Mouse (Mus musculus) liver, embryonic 11.5 days (tissue): ENCODE data around the gene Sh3rf3. TPM values are rescaled to one million over a fixed set of nuclear protein-coding genes. Genes with fewer than 3 reads are reported as not detected.

Experiments used
- ATAC-seq: fragments of 200-750 bp; cut with Nextera tagmentation; replicated peaks from 2 replicates; pipeline ENCODE4 v1.8.0; 2017; ENCODE audit warnings: moderate number of reproducible peaks, mild to moderate bottlenecking, moderate TSS enrichment, moderate library complexity; ENCODE audit not compliant: low FRiP score
- DNase-seq: peaks from one replicate; pipeline ENCODE4 v3.0.0-alpha.2; 2017; ENCODE audit warnings: low spot score
- H3K27ac ChIP-seq: fragments of 300-500 bp; sonication (generic); 2 replicates; pipeline ENCODE4 v1.5.1; 2014; ENCODE audit warnings: mild to moderate bottlenecking, low read depth, low read length, control low read depth
- H3K27me3 ChIP-seq: fragments of 300-500 bp; sonication (generic); replicated peaks from 2 replicates; pipeline ENCODE4 v1.6.1; 2014; ENCODE audit warnings: low read length, mixed read lengths; ENCODE audit not compliant: control insufficient read depth, insufficient read depth
- H3K36me3 ChIP-seq: fragments of 300-500 bp; sonication (generic); 2 replicates; pipeline ENCODE4 v1.6.1; 2014; ENCODE audit warnings: mild to moderate bottlenecking, low read length, moderate library complexity, mixed read lengths; ENCODE audit not compliant: control insufficient read depth, insufficient read depth
- H3K4me1 ChIP-seq: fragments of 300-500 bp; sonication (generic); replicated peaks from 2 replicates; pipeline ENCODE4 v1.6.1; 2014; ENCODE audit warnings: low read length, mixed read lengths; ENCODE audit not compliant: control insufficient read depth, insufficient read depth
- H3K4me2 ChIP-seq: fragments of 300-500 bp; sonication (generic); 2 replicates; pipeline ENCODE4 v1.6.1; 2014; ENCODE audit warnings: mild to moderate bottlenecking, control low read depth, moderate library complexity
- H3K4me3 ChIP-seq: fragments of 300-500 bp; sonication (generic); 2 replicates; pipeline ENCODE4 v1.5.1; 2014; ENCODE audit warnings: low read depth, low read length, control low read depth
- H3K9ac ChIP-seq: fragments of 300-500 bp; sonication (generic); 2 replicates; pipeline ENCODE4 v1.6.1; 2014; ENCODE audit warnings: low read depth, low read length, control low read depth
- H3K9me3 ChIP-seq: fragments of 300-500 bp; sonication (generic); 2 replicates; pipeline ENCODE4 v1.6.1; 2016; ENCODE audit warnings: low read length, inconsistent platforms, mixed read lengths; ENCODE audit not compliant: control insufficient read depth
- WGBS: fragments of 180-500 bp; shearing (Covaris S2); extraction: QIAGEN DNeasy Blood & Tissue Kit; methylation state at CpG from one replicate; pipeline ENCODE4 v1.1.7; 2014; 5-methylcytosine and 5-hydroxymethylcytosine counted together
- polyA plus RNA-seq: library from polyadenylated mRNA; unstranded; fragments of >200 nt; fragmentation: Nextera tagmentation; extraction: Ambion mirVana; gene quantifications from 2 replicates; pipeline ENCODE4 v1.2.1, GENCODE M21; 2014

Gene Sh3rf3
- polyA plus RNA-seq, 1 experiment from 2014 or later: not detected

- 81% methylated on average over 5 of the region's 5 CpGs for WGBS
- no peaks in the 10 kb centered on the region for H3K27me3 ChIP-seq
- H3K4me1 ChIP-seq: no peaks in the 10 kb centered on the region
- no peak overlapping the region for H3K9ac ChIP-seq
- H3K9me3 ChIP-seq: no peaks in the 10 kb centered on the region
- DNase-seq (no peak), ATAC-seq (no peak)
- H3K36me3 ChIP-seq: no peaks in the 10 kb centered on the region
- no peak overlapping the region for H3K27ac ChIP-seq
- H3K4me2 ChIP-seq: no peak overlapping the region
- no peak overlapping the region for H3K4me3 ChIP-seq
Measured at GRCm38 (mm10) chr10:58837504-58837903, 24.3 kb downstream of the Sh3rf3 start.

- 84% methylated on average over 3 of the region's 3 CpGs for WGBS
- no peak overlapping the region for H3K4me3 ChIP-seq
- DNase-seq (no peak), ATAC-seq (no peak)
- H3K36me3 ChIP-seq: no peaks in the 10 kb centered on the region
- no peaks in the 10 kb centered on the region for H3K27me3 ChIP-seq
- no peak overlapping the region for H3K4me2 ChIP-seq
- no peak overlapping the region for H3K27ac ChIP-seq
- no peak overlapping the region for H3K9ac ChIP-seq
- H3K4me1 ChIP-seq: no peaks in the 10 kb centered on the region
- no peaks in the 10 kb centered on the region for H3K9me3 ChIP-seq
Measured at GRCm38 (mm10) chr10:58841945-58842344, 28.8 kb downstream of the Sh3rf3 start.

DNA sequence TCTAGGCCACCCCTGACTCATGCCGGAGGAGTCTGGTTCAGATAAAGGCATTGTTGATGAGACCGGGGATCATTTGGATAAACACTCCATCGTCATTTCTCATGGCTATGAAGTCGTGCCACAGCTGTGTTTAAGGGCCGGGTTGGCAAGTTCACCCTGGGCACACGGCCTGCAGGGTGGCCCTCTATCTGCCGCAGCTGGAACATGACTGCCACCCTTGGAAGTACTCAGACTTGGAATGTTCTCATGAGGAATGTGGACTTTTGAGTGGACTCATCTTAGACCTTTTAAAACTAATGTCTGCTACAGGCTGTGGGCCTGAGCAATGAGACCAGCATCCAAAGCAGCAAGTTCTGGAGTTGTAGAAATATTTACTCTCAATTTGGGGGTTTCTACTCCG is 29.9 kb downstream of the Sh3rf3 start:
- Histone ChIP-seq H3K4me1 (no peaks in the 10 kb centered on the region), H3K9me3 (no peaks in the 10 kb centered on the region), H3K4me3 (no peak overlapping the region), H3K4me2 (no peak overlapping the region), H3K36me3 (no peaks in the 10 kb centered on the region), H3K27ac (no peak overlapping the region), H3K9ac (no peak overlapping the region), H3K27me3 (no peaks in the 10 kb centered on the region)
- no peak for ATAC-seq
- DNase-seq: no peak
- 83% methylated on average over 8 of the region's 8 CpGs for WGBS

- DNase-seq (no peak), ATAC-seq (no peak)
- Histone ChIP-seq H3K9ac (no peak overlapping the region), H3K36me3 (no peaks in the 10 kb centered on the region), H3K4me3 (no peak overlapping the region), H3K4me2 (no peak overlapping the region), H3K9me3 (no peaks in the 10 kb centered on the region), H3K4me1 (no peaks in the 10 kb centered on the region), H3K27ac (no peak overlapping the region), H3K27me3 (no peaks in the 10 kb centered on the region)
- WGBS: 71% methylated on average over 5 of the region's 5 CpGs
Measured at GRCm38 (mm10) chr10:58848127-58848526, 35.0 kb downstream of the Sh3rf3 start.

DNA sequence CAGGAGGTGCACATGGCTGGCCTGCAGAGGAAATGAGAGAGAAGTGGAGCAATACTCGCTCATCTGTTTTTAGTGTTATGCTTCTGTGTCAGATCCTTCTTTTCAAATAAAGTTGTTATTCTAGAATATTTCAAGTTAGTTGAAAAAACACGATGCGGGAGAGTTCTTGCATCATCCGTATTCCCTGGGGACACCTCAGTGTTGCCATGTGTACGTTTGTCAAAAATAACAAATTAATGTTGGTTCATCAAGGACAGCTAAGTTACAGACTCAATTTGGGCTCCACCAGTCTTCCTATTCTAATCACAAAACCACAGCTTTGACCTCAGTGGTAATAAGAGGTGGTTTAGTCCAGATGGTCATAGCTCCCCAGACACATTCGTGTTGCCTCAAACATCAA is 35.4 kb downstream of the Sh3rf3 start:
- no peaks in the 10 kb centered on the region for H3K27me3 ChIP-seq
- no peak overlapping the region for H3K9ac ChIP-seq
- ATAC-seq (no peak), DNase-seq (no peak)
- H3K27ac ChIP-seq: no peak overlapping the region
- H3K4me1 ChIP-seq: no peaks in the 10 kb centered on the region
- H3K4me3 ChIP-seq: no peak overlapping the region
- no peak overlapping the region for H3K4me2 ChIP-seq
- no peaks in the 10 kb centered on the region for H3K36me3 ChIP-seq
- WGBS: 78% methylated on average over 6 of the region's 6 CpGs
- no peaks in the 10 kb centered on the region for H3K9me3 ChIP-seq

DNA sequence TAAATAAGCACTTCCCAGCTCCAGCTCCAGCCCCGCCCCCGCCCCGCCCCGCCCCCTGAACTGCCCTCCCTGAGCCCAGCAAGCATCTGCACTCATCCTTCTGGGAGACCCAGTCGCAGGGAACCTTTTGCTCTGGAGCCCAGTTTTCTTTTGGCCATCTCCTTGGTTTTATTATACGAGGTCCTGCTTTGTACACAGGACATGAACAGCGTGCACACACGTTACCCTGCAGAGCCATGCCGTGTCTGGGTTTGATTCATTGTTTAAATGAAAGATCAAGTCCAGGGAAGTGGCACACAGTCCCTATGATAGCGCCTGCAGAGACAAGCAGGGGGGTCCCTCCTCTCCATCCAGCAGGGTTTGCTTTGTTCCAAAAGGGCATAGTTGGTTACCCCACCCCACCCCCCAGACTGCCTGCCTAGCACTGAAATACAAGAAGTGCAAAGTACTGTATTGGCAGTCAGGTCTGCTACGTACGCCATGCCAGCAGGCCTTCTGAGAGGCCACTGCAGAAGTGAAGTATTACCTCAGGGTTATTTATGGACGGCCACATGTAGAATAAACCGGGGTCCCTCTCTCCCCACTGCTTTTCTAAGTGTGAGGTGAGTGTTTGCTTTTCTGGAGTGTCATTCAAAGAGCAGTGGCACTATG is 41.5 kb downstream of the Sh3rf3 start:
- no peak overlapping the region for H3K27ac ChIP-seq
- H3K9me3 ChIP-seq: no peaks in the 10 kb centered on the region
- 18% methylated on average over 14 of the region's 14 CpGs for WGBS
- no peaks in the 10 kb centered on the region for H3K36me3 ChIP-seq
- H3K4me3 ChIP-seq: no peak overlapping the region
- DNase-seq: no peak
- H3K27me3 ChIP-seq: no peaks in the 10 kb centered on the region
- no peaks in the 10 kb centered on the region for H3K4me1 ChIP-seq
- ATAC-seq: no peak
- no peak overlapping the region for H3K4me2 ChIP-seq
- no peak overlapping the region for H3K9ac ChIP-seq

DNA sequence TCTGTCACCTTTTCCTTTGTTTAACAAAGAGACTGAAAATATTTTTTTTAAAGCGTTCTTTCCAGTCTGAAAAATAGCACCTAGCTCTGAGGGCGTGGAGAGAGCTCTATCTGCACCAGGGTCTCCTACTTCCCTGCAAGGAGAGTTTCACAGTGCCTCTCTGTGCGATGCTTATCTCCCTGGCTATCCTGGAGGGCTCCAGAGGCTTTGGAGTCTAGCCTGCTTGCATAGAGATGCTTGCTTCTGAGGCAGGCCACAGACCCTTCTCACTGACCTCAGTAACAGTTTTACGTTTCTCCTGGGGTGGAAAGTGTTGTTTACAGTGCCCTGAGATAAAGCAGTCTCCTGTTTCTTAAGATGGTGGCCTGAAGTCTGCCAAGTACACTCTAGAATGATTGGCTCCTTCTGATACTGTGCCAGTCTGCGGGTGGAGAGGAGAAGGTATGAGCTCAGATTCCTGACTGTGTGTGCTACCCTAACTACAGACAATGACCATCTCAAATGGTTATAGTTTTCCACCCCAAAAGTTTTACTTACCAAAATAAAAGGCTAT is 42.1 kb downstream of the Sh3rf3 start:
- Histone ChIP-seq H3K9me3 (no peaks in the 10 kb centered on the region), H3K4me1 (no peaks in the 10 kb centered on the region), H3K27me3 (no peaks in the 10 kb centered on the region), H3K4me3 (no peak overlapping the region), H3K36me3 (no peaks in the 10 kb centered on the region), H3K4me2 (no peak overlapping the region), H3K9ac (no peak overlapping the region), H3K27ac (no peak overlapping the region)
- ATAC-seq: no peak
- 22% methylated on average over 5 of the region's 5 CpGs for WGBS
- no peak for DNase-seq

DNA sequence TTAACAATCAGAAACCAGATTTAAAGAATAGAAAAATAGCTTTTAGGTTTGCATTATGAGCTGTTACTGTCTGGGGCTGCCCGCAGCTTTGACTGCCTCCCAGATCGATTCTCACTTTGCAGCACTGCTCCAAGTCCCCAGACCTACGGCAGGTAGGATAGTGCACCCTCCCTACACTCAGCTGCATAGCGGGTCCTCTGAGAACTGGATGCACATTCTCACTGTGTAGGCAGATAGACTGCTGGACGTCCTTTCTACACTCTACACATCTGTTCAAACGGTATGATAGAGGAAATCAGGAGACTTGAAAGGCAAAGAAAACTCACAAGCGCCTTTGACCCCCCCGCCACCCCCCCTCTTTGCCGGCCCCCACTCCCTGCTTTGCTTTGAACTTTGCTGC is 42.7 kb downstream of the Sh3rf3 start:
- no peak for ATAC-seq
- WGBS: 63% methylated on average over 9 of the region's 9 CpGs

GRCm38 (mm10) chr10:58856742-58857141 is 43.6 kb downstream of the Sh3rf3 start:
- H3K27me3 ChIP-seq: no peaks in the 10 kb centered on the region
- DNase-seq (no peak), ATAC-seq (no peak)
- H3K4me1 ChIP-seq: no peaks in the 10 kb centered on the region
- H3K4me3 ChIP-seq: no peak overlapping the region
- H3K36me3 ChIP-seq: no peaks in the 10 kb centered on the region
- H3K9ac ChIP-seq: no peak overlapping the region
- H3K9me3 ChIP-seq: no peaks in the 10 kb centered on the region
- no peak overlapping the region for H3K4me2 ChIP-seq
- no peak overlapping the region for H3K27ac ChIP-seq

More for the DNA sequence above, 42.7 kb downstream of the Sh3rf3 start:
- Histone ChIP-seq H3K9ac (no peak overlapping the region), H3K4me3 (no peak overlapping the region), H3K27ac (no peak overlapping the region), H3K36me3 (no peaks in the 10 kb centered on the region), H3K4me2 (no peak overlapping the region), H3K9me3 (no peaks in the 10 kb centered on the region), H3K4me1 (no peaks in the 10 kb centered on the region), H3K27me3 (no peaks in the 10 kb centered on the region)
- DNase-seq: no peak
